In the genomic region with DNA sequence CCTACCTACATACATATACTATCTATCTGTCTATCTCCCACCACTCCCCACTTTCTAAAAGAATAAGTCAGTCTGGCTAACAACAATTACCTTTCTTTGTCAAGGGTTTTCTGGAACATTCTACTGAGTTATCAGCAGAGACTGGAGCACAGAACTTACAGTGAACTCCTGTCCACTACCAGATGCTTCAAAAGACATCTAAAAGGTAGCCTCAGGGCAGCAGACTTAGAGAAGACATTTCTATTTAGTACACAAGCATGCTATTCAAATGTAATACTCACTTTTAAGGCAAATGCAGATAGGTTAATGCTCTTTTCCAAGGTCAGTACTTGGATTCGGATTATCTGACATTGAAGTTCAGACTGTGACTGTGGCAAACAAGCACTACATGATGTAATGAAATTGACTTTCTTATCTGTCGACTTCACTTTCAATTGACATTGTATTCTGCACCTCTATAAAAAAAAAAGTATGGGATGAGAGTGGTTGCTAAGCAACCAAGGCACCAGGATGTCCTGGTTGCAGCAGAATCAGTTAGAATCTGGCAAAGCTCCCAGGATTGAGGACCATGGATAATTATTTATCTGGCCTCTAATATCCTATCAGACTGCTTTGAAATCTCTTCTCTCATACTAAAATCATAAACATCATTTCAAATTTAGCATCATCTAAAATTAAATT, we compare ENCODE assay signal across 21 mouse cellular contexts.
DNase-seq lines count a peak whose midpoint lies in the region; ATAC-seq lines count a peak whose summit lies in the region.
"Had no signal": no experiment of that assay in that cellular context is flagged by ENCODE, and none has a peak within 500 bp of the region (broad histone marks: within the 10 kb centered on the region; RNA-seq: fewer than 3 reads in every experiment).

No protein-coding gene starts in this region.

- WGBS in hindbrain, embryonic 14.5 days, result 41% methylated on average over 2 of the region's 2 CpGs
- WGBS in hindbrain, embryonic 10.5 days, result 75% methylated on average over 2 of the region's 2 CpGs

- DNase-seq in cerebellum, postnatal 10 days, result peak; percentile 74 to 83
- DNase-seq in cerebellum, adult 8-10 months, result no peak
- peak; percentile 72 for DNase-seq in hindbrain, embryonic 14.5 days (ENCODE audit: low spot score)
- no peak for DNase-seq in hindbrain, embryonic 10.5 days (ENCODE audit: low spot score)
- DNase-seq in retina, adult 2 months (ENCODE audit: low read depth, low spot score), result peak; percentile 8
- DNase-seq in retina, embryonic 14.5 days (ENCODE audit: low spot score), result no peak
- peak; percentile 23 for DNase-seq in telencephalon, adult 2 months (ENCODE audit: low read depth, low spot score)
- DNase-seq: adrenal gland, postnatal 10 days; cerebellum, adult 11 months; gastrocnemius, postnatal 10 days; heart, adult 18-20 months; kidney, postnatal 4 days; right cerebral cortex, postnatal 4 days had no signal

- no peak overlapping the region for H3K4me2 ChIP-seq in hindbrain, embryonic 14.5 days (replicated peaks)
- H3K4me2 ChIP-seq: embryonic facial prominence, embryonic 13.5 days; heart, embryonic 13.5 days; kidney, embryonic 15.5 days had no signal

- peak overlapping the region; percentile 53; the same call in 1 of the 2 replicates for H3K27ac ChIP-seq in hindbrain, embryonic 14.5 days
- no peak overlapping the region for H3K27ac ChIP-seq in hindbrain, embryonic 10.5 days
- H3K27ac ChIP-seq: embryonic facial prominence, embryonic 13.5 days; heart, embryonic 13.5 days; kidney, embryonic 15.5 days; liver, embryonic 14.5 days had no signal

- H3K9ac ChIP-seq in hindbrain, embryonic 14.5 days, result no peak overlapping the region
- H3K9ac ChIP-seq: embryonic facial prominence, embryonic 13.5 days; heart, embryonic 13.5 days; kidney, embryonic 15.5 days; liver, embryonic 14.5 days had no signal

- no peaks in the 10 kb centered on the region for H3K36me3 ChIP-seq in hindbrain, embryonic 14.5 days (replicated peaks; ENCODE audit: control insufficient read depth, insufficient read depth)
- H3K36me3 ChIP-seq in hindbrain, embryonic 10.5 days, result no peaks in the 10 kb centered on the region
- H3K36me3 ChIP-seq: embryonic facial prominence, embryonic 13.5 days; heart, embryonic 13.5 days; kidney, embryonic 15.5 days had no signal

- H3K27me3 ChIP-seq in hindbrain, embryonic 14.5 days (ENCODE audit: control insufficient read depth, insufficient read depth, low read length), result no peaks in the 10 kb centered on the region
- no peaks in the 10 kb centered on the region for H3K27me3 ChIP-seq in hindbrain, embryonic 10.5 days (ENCODE audit: insufficient read depth, poor library complexity, severe bottlenecking)
- H3K27me3 ChIP-seq: embryonic facial prominence, embryonic 13.5 days; heart, embryonic 13.5 days; kidney, embryonic 15.5 days had no signal

- peaks cover 11% of the 10 kb centered on the region for H3K4me1 ChIP-seq in hindbrain, embryonic 14.5 days (replicated peaks; ENCODE audit: control insufficient read depth, insufficient read depth, low read length)
- no peaks in the 10 kb centered on the region for H3K4me1 ChIP-seq in hindbrain, embryonic 10.5 days (replicated peaks)
- H3K4me1 ChIP-seq: embryonic facial prominence, embryonic 13.5 days; heart, embryonic 13.5 days; kidney, embryonic 15.5 days had no signal

- H3K9me3 ChIP-seq in hindbrain, embryonic 14.5 days (ENCODE audit: control insufficient read depth, low read length), result no peaks in the 10 kb centered on the region
- H3K9me3 ChIP-seq in hindbrain, embryonic 10.5 days, result no peaks in the 10 kb centered on the region
- H3K9me3 ChIP-seq: embryonic facial prominence, embryonic 13.5 days; heart, embryonic 13.5 days; kidney, embryonic 15.5 days had no signal

- H3K4me3 ChIP-seq in hindbrain, embryonic 14.5 days (replicated peaks; ENCODE audit: low read length), result no peak overlapping the region
- H3K4me3 ChIP-seq in hindbrain, embryonic 10.5 days, result no peak overlapping the region
- H3K4me3 ChIP-seq: embryonic facial prominence, embryonic 13.5 days; heart, embryonic 13.5 days; kidney, embryonic 15.5 days had no signal

- ATAC-seq in hindbrain, embryonic 14.5 days (ENCODE audit: low FRiP score), result peak; percentile 72
- ATAC-seq in inflammation-experienced regulatory T-cells, adult 6 months, result no peak
- ATAC-seq: activated CD4-positive, CD25-positive, alpha-beta regulatory T cell, adult 4 months; CD4-positive, CD25-positive, alpha-beta regulatory T cell, adult 4 months; intestine, postnatal 0 days had no signal

Comparison
In these comparisons a context has a peak if more than half of its experiments do, and no peak if none do; other contexts are left out.
1. DNase-seq: peak in cerebellum, postnatal 10 days (2 of 2), hindbrain, embryonic 14.5 days (single experiment), retina, adult 2 months (single experiment) and telencephalon, adult 2 months (single experiment); none in cerebellum, adult 8-10 months (single experiment), hindbrain, embryonic 10.5 days (single experiment) and retina, embryonic 14.5 days (single experiment).